Mouse (Mus musculus): ENCODE measurements around the gene Rbpj. TPM values are rescaled to one million over a fixed set of nuclear protein-coding genes. Genes with fewer than 3 reads are reported as not detected.

Gene Rbpj
- total and polyA plus RNA-seq, 3 experiments, result 7.9 to 40.7 (median 25.8) TPM

- peak; percentile 26 for DNase-seq
Measured at GRCm38 (mm10) chr5:53551394-53551793, 85.4 kb downstream of the Rbpj start.

DNA sequence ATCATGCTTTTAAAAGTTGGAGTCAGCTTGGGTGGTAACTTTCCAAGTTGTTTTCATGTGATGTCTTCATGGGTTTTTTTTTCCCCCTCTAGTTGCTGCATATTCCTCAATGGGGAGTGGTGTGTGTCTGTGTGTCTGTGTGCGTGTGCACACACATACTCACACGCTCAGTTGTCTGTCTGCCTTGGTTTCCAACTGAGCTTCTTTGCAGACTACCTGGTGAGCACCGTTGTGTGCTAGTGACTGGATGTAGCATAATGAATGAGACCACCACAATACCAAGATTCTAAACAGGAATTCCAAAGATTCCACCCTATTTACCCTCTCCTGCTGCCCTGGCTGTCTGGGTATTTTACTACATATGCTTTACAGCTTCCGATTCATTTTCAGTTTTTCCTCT, 86.0 kb downstream of the Rbpj start:
- DNase-seq, result no peak

DNA sequence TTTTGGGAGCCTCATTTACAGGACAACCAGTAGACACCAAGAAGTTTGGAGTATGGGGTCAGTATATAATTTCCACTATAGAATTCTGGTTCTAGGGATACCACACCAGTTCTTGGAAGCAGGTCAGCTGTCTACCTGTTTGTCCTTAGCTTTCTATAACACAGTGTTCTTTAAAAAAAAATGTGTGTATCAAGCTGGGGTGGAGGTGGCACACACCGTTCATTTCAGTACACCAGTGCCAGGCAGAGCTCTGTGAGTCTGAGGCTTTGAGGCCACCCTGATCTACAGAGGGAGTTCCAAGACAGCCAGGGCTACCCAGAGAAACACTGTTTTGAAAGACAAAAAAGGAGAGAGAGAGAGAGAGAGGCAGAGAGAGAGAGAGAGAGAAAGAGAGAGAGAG, 87.3 kb downstream of the Rbpj start:
- DNase-seq, result no peak

DNA sequence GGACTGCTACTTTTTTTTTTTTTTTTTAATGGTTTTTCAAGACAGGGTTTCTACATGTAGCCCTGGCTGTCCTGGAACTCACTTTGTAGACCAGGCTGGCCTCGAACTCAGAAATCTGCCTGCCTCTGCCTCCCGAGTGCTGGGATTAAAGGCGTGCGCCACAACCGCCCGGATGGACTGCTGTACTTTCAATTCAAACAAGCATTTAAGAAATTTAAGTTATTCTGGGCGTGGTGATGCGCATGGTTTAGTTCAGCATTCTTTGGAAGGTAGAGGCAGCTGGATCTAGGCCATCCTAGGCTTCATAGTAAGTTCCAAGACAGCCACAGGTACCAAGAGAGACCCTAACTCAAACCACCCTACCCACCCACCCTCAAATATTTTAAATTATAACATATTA, 88.2 kb downstream of the Rbpj start:
- no peak for DNase-seq

DNA sequence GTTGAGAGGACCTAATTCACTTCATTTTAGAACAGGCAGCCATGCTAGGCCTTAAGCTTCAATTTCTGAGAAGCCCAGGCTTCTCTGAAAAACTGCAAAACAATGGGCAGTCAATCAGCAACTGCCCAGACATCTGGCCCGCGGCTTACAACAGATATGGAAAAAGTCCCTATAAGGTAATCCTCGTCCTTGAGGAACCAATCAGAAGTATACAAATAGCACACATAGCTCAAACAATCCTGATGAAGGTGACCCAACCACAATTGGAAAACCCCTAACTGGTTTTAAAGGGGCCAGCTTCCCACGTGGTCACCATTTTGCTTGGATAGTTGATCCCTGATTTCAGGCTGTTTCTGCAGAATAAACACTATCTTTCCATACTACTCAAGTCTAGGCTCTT, 89.0 kb downstream of the Rbpj start:
- DNase-seq, result no peak

GRCm38 (mm10) chr5:53555474-53555873, 89.5 kb downstream of the Rbpj start:
- DNase-seq, result no peak

DNA sequence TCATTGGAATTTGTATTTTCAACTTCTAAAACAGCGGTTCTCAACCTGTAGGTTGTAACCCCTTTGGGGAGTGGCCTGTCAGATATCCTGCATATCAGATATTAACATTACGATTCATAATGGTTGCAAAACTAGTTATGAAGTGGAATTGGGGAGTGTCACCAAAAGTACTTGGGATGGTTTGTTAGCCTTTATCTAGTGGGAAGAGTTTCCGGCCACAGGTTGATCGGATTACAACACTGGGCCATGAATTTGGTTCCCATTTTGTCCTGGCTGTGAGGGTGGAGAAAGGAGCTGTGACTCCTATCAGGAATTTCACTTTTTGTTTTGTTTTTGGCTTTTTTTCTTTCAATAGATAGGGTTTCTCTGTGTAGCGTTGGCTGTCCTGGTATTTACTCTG, 90.0 kb downstream of the Rbpj start:
- DNase-seq, result no peak

- no peak for DNase-seq
Measured at GRCm38 (mm10) chr5:53557544-53558260, 91.8 kb downstream of the Rbpj start.

GRCm38 (mm10) chr5:53561160-53561559, 95.2 kb downstream of the Rbpj start:
- DNase-seq, result no peak

GRCm38 (mm10) chr5:53564309-53564708, 98.4 kb downstream of the Rbpj start:
- no peak for DNase-seq

DNA sequence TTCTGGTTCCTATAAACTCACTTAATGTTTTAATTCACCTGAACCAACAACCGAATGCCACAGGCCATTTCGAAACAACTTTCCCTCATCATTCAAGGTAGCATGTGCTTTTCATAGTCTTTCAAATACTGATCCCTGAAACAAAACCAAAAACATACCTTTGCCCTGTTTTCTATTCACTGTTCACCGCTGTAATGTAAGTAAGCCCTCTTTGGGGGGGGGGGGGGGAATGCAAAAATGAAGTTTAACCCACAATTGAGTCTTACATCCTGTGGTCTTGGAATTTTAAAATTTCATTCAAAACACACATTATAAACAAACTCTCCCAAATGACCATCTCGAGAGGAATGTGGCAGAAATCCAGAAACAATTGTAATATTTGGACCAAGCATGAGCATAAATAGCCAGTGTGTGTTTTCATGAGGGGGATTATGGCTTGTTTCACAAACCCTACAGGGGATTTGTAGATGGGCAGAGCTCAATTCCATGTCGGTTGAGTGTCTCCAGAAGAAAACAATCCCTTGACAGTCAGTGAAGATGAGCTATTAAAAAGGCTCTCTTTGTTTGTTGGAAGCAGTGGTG, 99.4 kb downstream of the Rbpj start:
- DNase-seq, result no peak

DNA sequence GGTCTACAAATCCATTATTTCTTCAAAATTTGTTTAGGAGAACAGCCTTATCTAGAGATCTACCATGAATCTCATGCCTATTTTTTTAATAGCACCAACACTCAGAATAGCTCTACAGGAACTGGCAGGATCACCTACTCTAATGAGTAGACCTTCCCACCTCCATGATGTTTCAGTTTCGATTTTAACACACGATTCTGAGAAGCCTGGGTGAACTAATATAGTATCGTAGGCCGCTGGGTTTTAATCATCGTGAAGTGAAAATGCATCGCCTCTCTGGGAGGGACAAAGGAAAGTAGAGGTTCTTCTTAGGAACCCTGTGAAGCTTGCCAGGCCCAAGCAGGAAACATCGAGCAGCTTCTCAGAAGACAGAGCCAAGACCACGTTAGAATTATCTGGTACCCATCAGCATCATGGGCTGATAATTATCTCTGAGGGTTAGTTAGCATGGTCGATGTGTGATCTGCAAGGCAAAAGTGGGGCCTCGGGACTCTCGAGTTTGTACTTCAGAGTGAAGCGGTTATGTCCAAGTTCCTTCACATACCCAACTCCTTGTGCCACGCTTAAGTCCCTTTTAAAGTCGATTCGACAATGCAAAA, 100.6 kb downstream of the Rbpj start:
- DNase-seq, result no peak

GRCm38 (mm10) chr5:53572496-53572895, 106.5 kb downstream of the Rbpj start:
- DNase-seq, result no peak

GRCm38 (mm10) chr5:53574883-53575442, 109.0 kb downstream of the Rbpj start:
- DNase-seq, result no peak

GRCm38 (mm10) chr5:53577272-53577889, 111.4 kb downstream of the Rbpj start:
- DNase-seq, result no peak

- no peak for DNase-seq
Measured at GRCm38 (mm10) chr5:53584069-53584767, 118.3 kb downstream of the Rbpj start.

- DNase-seq, result peak; percentile 91
Measured at GRCm38 (mm10) chr5:53588421-53589171, 122.6 kb downstream of the Rbpj start.

DNA sequence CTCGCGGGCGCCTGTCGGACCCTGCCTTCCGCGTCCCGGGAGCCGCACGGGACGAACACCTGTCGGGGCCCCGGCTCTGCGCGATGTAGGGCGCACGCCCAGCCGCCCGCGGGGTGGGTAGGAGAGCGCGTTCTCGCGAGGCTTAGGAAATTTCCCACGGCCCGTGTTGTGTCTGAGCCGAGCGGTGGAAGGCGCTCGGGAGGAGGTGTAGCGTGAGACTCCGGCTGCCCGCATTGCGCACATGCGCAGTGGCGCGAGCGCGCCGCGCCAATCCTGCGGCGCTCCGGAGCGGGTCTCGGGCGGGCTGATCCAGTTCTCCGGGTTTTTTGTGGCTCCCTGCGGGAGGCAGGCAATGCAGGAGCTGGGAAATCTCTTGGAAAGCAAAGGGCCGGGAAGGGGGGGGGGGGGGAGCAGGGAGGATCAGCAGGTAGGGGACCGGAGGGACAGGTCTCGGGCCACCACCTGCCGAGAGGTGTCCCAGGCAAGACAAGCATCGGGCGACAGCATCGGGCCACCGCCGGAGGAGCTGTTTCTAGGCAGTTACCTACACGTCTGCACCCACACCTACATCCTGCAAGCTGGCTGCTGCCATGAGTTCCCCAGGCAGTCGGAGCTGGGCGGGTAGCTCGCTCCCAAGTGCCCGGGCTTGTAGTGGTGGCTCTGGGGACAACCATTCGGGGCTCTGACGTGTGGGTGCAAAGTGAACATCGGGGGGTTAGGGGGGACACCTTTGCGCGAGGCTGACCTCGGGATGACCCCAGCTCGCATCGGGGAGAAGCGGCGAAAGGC, 123.4 kb downstream of the Rbpj start:
- DNase-seq, result peak; percentile 99

DNA sequence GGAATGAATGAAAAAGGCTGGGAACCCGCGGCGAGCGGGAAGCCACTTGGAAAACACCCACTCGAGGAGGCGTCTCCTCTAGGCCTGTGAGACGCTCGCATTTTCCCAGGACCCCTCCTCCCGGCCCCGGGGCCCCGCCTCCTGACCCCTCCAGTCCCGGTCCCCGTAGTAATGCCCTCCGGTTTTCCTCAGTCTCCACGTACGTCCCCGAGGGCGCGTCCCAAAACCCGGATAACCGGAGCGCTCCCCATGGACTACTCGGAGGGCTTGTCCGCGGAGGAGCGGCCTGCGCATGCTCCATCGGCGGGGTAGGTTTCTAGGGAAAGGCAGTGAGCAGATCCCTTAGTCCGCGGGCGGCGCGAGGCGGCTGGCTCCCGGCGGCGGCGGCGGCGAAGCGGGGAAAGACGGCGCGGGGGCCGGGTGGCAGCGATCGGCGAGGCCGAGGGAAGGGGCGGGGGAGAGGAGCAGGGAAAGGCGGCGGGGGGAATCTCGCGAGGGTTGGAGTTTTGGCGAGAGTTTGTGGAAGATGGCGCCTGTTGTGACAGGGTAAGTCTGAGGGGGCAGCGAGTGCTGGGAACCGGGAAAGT, 124.3 kb downstream of the Rbpj start:
- DNase-seq, result peak; percentile 100
